Mouse (Mus musculus): ENCODE results near the gene Gm10722. TPM values are rescaled to one million over a fixed set of nuclear protein-coding genes. Genes with fewer than 3 reads are reported as not detected.
A peak's percentile ranks its signal among the peaks of the same experiment; 100 is the strongest.
"Not testable (repeated sequence)": the region's sequence is repeated elsewhere in the genome, so short reads cannot be mapped to it uniquely, and the experiment has no call there.

Gm10722 gene
- polyA plus RNA-seq, 1 experiment from 2014 or later: not detected

GRCm38 (mm10) chr9:3018944-3019343 is 18.2 kb downstream of the Gm10722 start:
- H3K4me1 ChIP-seq (replicated peaks); H3K9me3 ChIP-seq; H3K4me3 ChIP-seq; H3K36me3 ChIP-seq; H3K27me3 ChIP-seq (ENCODE audit: insufficient read depth, poor library complexity, severe bottlenecking); DNase-seq (ENCODE audit: low spot score); H3K27ac ChIP-seq: not testable (repeated sequence)
- 63% methylated on average over 9 of the region's 9 CpGs for WGBS

DNA sequence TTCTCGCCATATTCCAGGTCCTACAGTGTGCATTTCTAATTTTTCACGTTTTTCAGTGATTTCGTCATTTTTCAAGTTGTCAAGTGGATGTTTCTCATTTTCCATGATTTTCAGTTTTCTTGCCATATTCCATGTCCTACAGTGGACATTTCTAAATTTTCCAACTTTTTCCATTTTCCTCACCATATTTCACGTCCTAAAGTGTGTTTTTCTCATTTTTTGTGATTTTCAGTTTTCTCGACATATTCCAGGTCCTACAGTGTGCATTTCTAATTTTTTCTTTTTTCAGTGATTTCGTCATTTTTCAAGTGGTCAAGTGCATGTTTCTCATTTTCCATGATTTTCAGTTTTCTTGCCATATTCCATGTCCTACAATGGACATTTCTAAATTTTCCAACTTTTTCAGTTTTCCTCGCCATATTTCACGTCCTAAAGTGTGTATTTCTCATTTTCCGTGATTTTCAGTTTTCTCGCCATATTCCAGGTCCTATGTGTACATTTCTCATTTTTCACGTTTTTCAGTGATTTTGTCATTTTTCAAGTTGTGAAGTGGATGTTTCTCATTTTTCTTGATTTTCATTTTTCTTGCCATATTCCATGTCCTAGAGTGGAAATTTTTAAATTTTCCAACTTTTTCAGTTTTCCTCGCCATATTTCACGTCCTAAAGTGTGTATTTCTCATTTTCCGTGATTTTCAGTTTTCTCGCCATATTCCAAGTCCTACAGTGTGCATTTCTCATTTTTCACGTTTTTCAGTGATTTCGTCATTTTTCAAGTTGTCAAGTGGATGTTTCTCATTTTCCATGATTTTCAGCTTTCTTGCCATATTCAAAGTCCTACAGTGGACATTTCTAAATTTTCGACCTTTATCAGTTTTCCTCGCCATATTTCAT is 19.4 kb downstream of the Gm10722 start:
- H3K4me3 ChIP-seq; H3K4me1 ChIP-seq (replicated peaks); DNase-seq (ENCODE audit: low spot score); H3K9me3 ChIP-seq; H3K27me3 ChIP-seq (ENCODE audit: insufficient read depth, poor library complexity, severe bottlenecking); H3K36me3 ChIP-seq; H3K27ac ChIP-seq: not testable (repeated sequence)
- WGBS: 78% methylated on average over 17 of the region's 19 CpGs

DNA sequence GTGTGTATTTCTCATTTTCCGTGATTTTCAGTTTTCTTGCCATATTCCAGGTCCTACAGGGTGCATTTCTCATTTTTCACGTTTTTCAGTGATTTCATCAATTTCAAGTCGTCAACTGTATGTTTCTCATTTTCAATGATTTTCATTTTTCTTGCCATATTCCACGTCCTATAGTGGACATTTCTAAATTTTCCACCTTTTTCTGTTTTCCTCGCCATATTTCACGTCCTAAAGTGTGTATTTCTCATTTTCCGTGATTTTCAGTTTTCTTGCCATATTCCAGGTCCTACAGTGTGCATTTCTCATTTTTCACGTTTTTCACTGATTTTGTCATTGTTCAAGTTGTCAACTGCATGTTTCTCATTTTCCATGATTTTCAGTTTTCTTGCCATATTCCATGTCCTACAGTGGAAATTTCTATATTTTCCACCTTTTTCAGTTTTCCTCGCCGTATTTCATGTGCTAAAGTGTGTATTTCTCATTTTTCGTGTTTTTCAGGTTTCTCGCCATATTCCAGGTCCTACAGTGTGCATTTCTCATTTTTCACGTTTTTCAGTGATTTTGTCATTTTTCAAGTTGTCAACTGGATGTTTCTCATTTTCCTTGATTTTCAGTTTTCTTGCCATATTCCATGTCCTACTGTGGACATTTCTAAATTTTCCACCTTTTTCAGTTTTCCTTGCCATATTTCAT is 21.7 kb downstream of the Gm10722 start:
- not testable (repeated sequence) for H3K4me3 ChIP-seq; H3K4me1 ChIP-seq (replicated peaks); H3K36me3 ChIP-seq; H3K27ac ChIP-seq; H3K27me3 ChIP-seq (ENCODE audit: insufficient read depth, poor library complexity, severe bottlenecking); H3K9me3 ChIP-seq
- DNase-seq (ENCODE audit: low spot score): peak; percentile 35
- WGBS: 74% methylated on average over 11 of the region's 13 CpGs

GRCm38 (mm10) chr9:3023312-3023984 is 22.7 kb downstream of the Gm10722 start, which contains the start of gene Gm10718:
Gm10718 (plus strand) TSS chr9:3023547.
- not testable (repeated sequence) for H3K36me3 ChIP-seq; H3K4me3 ChIP-seq; H3K9me3 ChIP-seq; H3K4me1 ChIP-seq (replicated peaks); H3K27me3 ChIP-seq (ENCODE audit: insufficient read depth, poor library complexity, severe bottlenecking); DNase-seq (ENCODE audit: low spot score); H3K27ac ChIP-seq
- 74% methylated on average over 12 of the region's 13 CpGs for WGBS

- H3K36me3 ChIP-seq; H3K4me3 ChIP-seq; H3K27me3 ChIP-seq (ENCODE audit: insufficient read depth, poor library complexity, severe bottlenecking); DNase-seq (ENCODE audit: low spot score); H3K9me3 ChIP-seq; H3K27ac ChIP-seq; H3K4me1 ChIP-seq (replicated peaks): not testable (repeated sequence)
- 75% methylated on average over 16 of the region's 16 CpGs for WGBS
Observed at GRCm38 (mm10) chr9:3023985-3024648, 23.4 kb downstream of the Gm10722 start.

GRCm38 (mm10) chr9:3024912-3025467 is 24.3 kb downstream of the Gm10722 start, which contains the start of gene Gm10717:
Gm10717 (plus strand) TSS chr9:3025417.
- not testable (repeated sequence) for H3K4me3 ChIP-seq
- whole genome bisulfite sequencing: 71% methylated on average over 12 of the region's 12 CpGs

DNA sequence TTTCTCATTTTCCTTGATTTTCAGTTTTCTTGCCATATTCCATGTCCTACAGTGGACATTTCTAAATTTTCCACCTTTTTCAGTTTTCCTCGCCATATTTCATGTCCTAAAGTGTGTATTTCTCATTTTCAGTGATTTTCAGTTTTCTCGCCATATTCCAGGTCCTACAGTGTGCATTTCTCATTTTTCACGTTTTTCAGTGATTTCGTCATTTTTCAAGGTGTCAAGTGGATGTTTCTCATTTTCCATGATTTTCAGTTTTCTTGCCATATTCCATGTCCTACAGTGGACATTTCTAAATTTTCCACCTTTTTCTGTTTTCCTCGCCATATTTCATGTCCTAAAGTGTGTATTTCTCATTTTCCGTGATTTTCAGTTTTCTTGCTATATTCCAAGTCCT is 24.9 kb downstream of the Gm10722 start:
- not testable (repeated sequence) for H3K4me1 ChIP-seq (replicated peaks); H3K27me3 ChIP-seq (ENCODE audit: insufficient read depth, poor library complexity, severe bottlenecking); DNase-seq (ENCODE audit: low spot score); H3K36me3 ChIP-seq; H3K27ac ChIP-seq; H3K9me3 ChIP-seq; H3K4me3 ChIP-seq
- WGBS: 73% methylated on average over 5 of the region's 6 CpGs

More at GRCm38 (mm10) chr9:3024912-3025467, 24.3 kb downstream of the Gm10722 start, which contains the start of gene Gm10717:
- H3K36me3 ChIP-seq; H3K27ac ChIP-seq; H3K27me3 ChIP-seq (ENCODE audit: insufficient read depth, poor library complexity, severe bottlenecking); H3K9me3 ChIP-seq; DNase-seq (ENCODE audit: low spot score); H3K4me1 ChIP-seq (replicated peaks): not testable (repeated sequence)

- not testable (repeated sequence) for H3K9me3 ChIP-seq; H3K36me3 ChIP-seq; DNase-seq (ENCODE audit: low spot score); H3K27me3 ChIP-seq (ENCODE audit: insufficient read depth, poor library complexity, severe bottlenecking); H3K4me3 ChIP-seq; H3K4me1 ChIP-seq (replicated peaks); H3K27ac ChIP-seq
- 78% methylated on average over 5 of the region's 5 CpGs for WGBS
Observed at GRCm38 (mm10) chr9:3026136-3026535, 25.4 kb downstream of the Gm10722 start.

DNA sequence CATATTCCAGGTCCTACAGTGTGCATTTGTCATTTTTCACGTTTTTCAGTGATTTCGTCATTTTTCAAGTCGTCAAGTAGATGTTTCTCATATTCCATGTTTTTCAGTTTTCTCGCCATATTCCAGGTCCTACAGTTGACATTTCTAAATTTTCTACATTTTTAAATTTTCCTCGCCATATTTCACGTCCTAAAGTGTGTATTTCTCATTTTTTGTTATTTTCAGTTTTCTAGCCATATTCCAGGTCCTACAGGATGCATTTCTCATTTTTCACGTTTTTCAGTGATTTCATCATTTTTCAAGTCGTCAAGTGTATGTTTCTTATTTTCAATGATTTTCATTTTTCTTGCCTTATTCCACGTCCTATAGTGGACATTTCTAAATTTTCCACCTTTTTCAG is 26.0 kb downstream of the Gm10722 start:
- not testable (repeated sequence) for H3K4me3 ChIP-seq; H3K27ac ChIP-seq; DNase-seq (ENCODE audit: low spot score); H3K27me3 ChIP-seq (ENCODE audit: insufficient read depth, poor library complexity, severe bottlenecking); H3K36me3 ChIP-seq; H3K9me3 ChIP-seq; H3K4me1 ChIP-seq (replicated peaks)
- 66% methylated on average over 9 of the region's 9 CpGs for WGBS

- WGBS: 70% methylated on average over 9 of the region's 9 CpGs
- H3K27ac ChIP-seq; H3K27me3 ChIP-seq (ENCODE audit: insufficient read depth, poor library complexity, severe bottlenecking); H3K4me1 ChIP-seq (replicated peaks); H3K9me3 ChIP-seq; H3K4me3 ChIP-seq; H3K36me3 ChIP-seq: not testable (repeated sequence)
- DNase-seq (ENCODE audit: low spot score): peak; percentile 81
Observed at GRCm38 (mm10) chr9:3027200-3027599, 26.5 kb downstream of the Gm10722 start.

DNA sequence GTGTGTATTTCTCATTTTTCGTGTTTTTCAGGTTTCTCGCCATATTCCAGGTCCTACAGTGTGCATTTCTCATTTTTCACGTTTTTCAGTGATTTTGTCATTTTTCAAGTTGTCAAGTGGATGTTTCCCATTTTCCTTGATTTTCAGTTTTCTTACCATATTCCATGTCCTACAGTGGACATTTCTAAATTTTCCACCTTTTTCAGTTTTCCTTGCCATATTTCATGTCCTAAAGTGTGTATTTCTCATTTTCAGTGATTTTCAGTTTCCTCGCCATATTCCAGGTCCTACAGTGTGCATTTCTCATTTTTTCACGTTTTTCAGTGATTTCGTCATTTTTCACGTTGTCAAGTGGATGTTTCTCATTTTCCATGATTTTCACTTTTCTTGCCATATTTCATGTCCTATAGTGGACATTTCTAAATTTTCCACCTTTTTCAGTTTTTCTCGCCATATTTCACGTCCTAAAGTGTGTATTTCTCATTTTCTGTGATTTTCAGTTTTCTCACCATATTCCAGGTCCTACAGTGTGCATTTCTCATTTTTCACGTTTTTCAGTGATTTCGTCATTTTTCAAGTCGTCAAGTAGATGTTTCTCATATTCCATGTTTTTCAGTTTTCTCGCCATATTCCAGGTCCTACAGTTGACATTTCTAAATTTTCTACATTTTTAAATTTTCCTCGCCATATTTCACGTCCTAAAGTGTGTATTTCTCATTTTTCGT is 28.7 kb downstream of the Gm10722 start:
- H3K4me3 ChIP-seq; DNase-seq (ENCODE audit: low spot score); H3K27ac ChIP-seq; H3K27me3 ChIP-seq (ENCODE audit: insufficient read depth, poor library complexity, severe bottlenecking); H3K9me3 ChIP-seq; H3K36me3 ChIP-seq; H3K4me1 ChIP-seq (replicated peaks): not testable (repeated sequence)
- 64% methylated on average over 14 of the region's 16 CpGs for WGBS
